ENCODE assay signal across 24 mouse cellular contexts in genomic region chrX:123087441-123087840, GRCm38 (mm10). TPM values are rescaled to one million over a fixed set of nuclear protein-coding genes. Genes with fewer than 3 reads are reported as not detected.
"Had no signal": no experiment of that assay in that cellular context is flagged by ENCODE, and none has a peak within 500 bp of the region (broad histone marks: within the 10 kb centered on the region; RNA-seq: fewer than 3 reads in every experiment).

No protein-coding gene starts in this region.

- H3K27ac ChIP-seq: midbrain, embryonic 10.5 days; midbrain, embryonic 12.5 days; neural tube, embryonic 12.5 days; stomach, embryonic 15.5 days; stomach, postnatal 0 days had no signal

- H3K9me3 ChIP-seq: midbrain, embryonic 10.5 days; midbrain, embryonic 12.5 days; neural tube, embryonic 12.5 days; stomach, embryonic 15.5 days had no signal

- H3K4me2 ChIP-seq: lung, embryonic 14.5 days; midbrain, embryonic 12.5 days; neural tube, embryonic 12.5 days; stomach, embryonic 15.5 days had no signal

- H3K4me3 ChIP-seq: midbrain, embryonic 10.5 days; midbrain, embryonic 12.5 days; neural tube, embryonic 12.5 days; stomach, embryonic 15.5 days had no signal

- H3K9ac ChIP-seq: lung, embryonic 14.5 days; midbrain, embryonic 12.5 days; neural tube, embryonic 12.5 days; stomach, embryonic 15.5 days had no signal

- H3K4me1 ChIP-seq: midbrain, embryonic 10.5 days; midbrain, embryonic 12.5 days; neural tube, embryonic 12.5 days; stomach, embryonic 15.5 days had no signal

- H3K36me3 ChIP-seq: midbrain, embryonic 10.5 days; midbrain, embryonic 12.5 days; neural tube, embryonic 12.5 days; stomach, embryonic 15.5 days had no signal

- H3K27me3 ChIP-seq: midbrain, embryonic 12.5 days; neural tube, embryonic 12.5 days; stomach, embryonic 15.5 days had no signal

- DNase-seq: lung, adult 18-20 months; lung, embryonic 14.5 days; lung, postnatal 10 days; lung, postnatal 4 days; midbrain, embryonic 14.5 days; right cerebral cortex, postnatal 25 days; right cerebral cortex, postnatal 4 days; spleen, adult 18-20 months; thymus, adult 2 months; thymus, postnatal 25 days had no signal

RNA-seq across cellular contexts. Expression of gene Gm17521, which starts 58.0 kb away (rescaled TPM):
- total RNA-seq: megakaryocyte, adult 5-6 weeks; megakaryocyte-erythroid progenitor cell, adult 5-6 weeks; neutrophil, adult 5-6 weeks had no signal
- polyA plus RNA-seq: liver, embryonic 16.5 days; lung, embryonic 14.5 days; lung, embryonic 16.5 days; midbrain, embryonic 10.5 days; midbrain, embryonic 12.5 days; midbrain, embryonic 14.5 days; midbrain, embryonic 16.5 days; neural tube, embryonic 12.5 days; neural tube, embryonic 14.5 days; small intestine, adult 2 months; stomach, embryonic 15.5 days; stomach, postnatal 0 days; testis, adult 2 months; thymus, adult 2 months had no signal
